Mouse (Mus musculus) midbrain, embryonic 13.5 days (tissue): ENCODE data around the gene Oaf. TPM values are rescaled to one million over a fixed set of nuclear protein-coding genes. Genes with fewer than 3 reads are reported as not detected.

Experiments used
- ATAC-seq: fragments of 200-750 bp; cut with Nextera tagmentation; 2 replicates; pipeline ENCODE4 v1.8.0; 2017; ENCODE audit warnings: mild to moderate bottlenecking, moderate TSS enrichment, moderate library complexity
- H3K27ac ChIP-seq: fragments of 300-500 bp; sonication (generic); 2 replicates; pipeline ENCODE4 v1.5.1; 2015; ENCODE audit warnings: inconsistent platforms, mild to moderate bottlenecking, moderate library complexity
- H3K27me3 ChIP-seq: fragments of 300-500 bp; sonication (generic); 2 replicates; pipeline ENCODE4 v1.6.1; 2015; ENCODE audit warnings: mild to moderate bottlenecking, inconsistent platforms
- H3K36me3 ChIP-seq: fragments of 300-500 bp; sonication (generic); 2 replicates; pipeline ENCODE4 v1.6.1; 2015; ENCODE audit warnings: mild to moderate bottlenecking, inconsistent platforms
- H3K4me1 ChIP-seq: fragments of 300-500 bp; sonication (generic); replicated peaks from 2 replicates; pipeline ENCODE4 v1.6.1; 2015; ENCODE audit warnings: inconsistent platforms
- H3K4me2 ChIP-seq: fragments of 300-500 bp; sonication (generic); replicated peaks from 2 replicates; pipeline ENCODE4 v1.6.1; 2015; ENCODE audit warnings: moderate library complexity, mild to moderate bottlenecking, inconsistent platforms
- H3K4me3 ChIP-seq: fragments of 300-500 bp; sonication (generic); replicated peaks from 2 replicates; pipeline ENCODE4 v1.5.1; 2015; ENCODE audit warnings: mild to moderate bottlenecking, inconsistent platforms
- H3K9ac ChIP-seq: fragments of 300-500 bp; sonication (generic); replicated peaks from 2 replicates; pipeline ENCODE4 v1.6.1; 2015; ENCODE audit warnings: mild to moderate bottlenecking, inconsistent platforms
- H3K9me3 ChIP-seq: fragments of 300-500 bp; sonication (generic); 2 replicates; pipeline ENCODE4 v1.6.1; 2016; ENCODE audit warnings: mild to moderate bottlenecking, inconsistent platforms
- WGBS: fragments of 180-500 bp; shearing (Covaris S2); methylation state at CpG from one replicate; pipeline ENCODE4 v1.1.7; 2015; 5-methylcytosine and 5-hydroxymethylcytosine counted together
- polyA plus RNA-seq: library from polyadenylated mRNA; unstranded; fragments of >200 nt; fragmentation: Nextera tagmentation; extraction: Ambion mirVana; gene quantifications from 2 replicates; pipeline ENCODE4 v1.2.1, GENCODE M21; 2015

Gene Oaf
- polyA plus RNA-seq, 1 experiment from 2014 or later = 7.1 TPM

DNA sequence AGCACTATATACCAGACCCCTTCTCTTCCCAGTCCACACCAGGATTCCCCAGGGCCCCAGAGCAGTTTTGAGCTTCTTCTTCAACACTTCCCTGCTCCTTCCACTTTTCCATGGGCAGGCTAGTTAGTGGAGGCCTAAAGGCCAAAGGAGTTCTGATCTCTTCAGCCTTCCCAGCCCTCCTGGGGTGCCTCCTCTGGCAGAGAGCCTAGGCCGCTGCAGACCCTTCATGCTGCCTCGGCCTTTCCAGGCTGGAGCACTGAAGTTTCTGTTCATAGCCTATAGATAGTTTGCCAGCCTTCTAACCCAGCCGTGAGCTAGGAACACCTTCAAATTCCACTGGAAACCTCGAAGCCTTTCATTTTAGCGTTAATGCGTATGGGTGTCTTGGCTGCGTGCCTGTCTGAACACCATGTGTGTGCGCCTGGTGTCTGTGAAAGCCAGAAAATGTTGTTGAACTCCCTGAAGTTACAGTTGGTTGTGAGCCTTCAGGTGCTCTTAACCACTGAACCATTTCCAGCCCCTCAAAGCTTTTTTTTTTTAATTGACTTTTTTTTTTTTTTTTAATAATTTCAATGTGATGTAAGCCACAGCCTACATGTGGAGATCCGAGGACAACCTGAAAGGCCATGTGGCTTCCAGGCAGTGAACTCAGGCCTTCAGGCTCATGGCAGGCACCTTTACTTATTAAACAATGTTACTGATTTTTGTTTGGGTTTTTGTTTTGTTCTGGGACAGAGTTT, 23.3 kb upstream of the Oaf start:
- ATAC-seq = no peak
- H3K36me3 ChIP-seq = no peaks in the 10 kb centered on the region
- WGBS = 76% methylated on average over 9 of the region's 9 CpGs

DNA sequence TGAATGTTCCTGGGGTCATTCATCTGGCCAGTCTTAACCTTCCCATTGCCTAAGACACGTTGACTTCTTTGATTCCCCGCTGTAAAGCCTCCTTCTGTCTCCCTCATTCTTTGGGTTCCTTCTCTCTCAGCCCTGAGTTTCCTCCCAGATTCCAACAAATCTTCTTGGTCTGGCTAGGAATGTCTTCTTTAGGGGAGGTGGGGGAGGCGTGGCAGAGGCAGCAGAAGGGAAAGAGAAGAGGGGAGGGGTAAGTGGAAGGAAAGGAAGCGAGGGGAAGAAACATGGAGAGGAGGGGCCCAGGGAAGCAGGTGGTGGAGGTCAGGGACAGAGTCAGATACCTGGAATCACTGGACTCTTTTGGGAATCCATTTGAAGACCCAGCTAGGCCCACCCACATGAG, 22.7 kb upstream of the Oaf start:
- H3K4me1 ChIP-seq = peaks cover 5% of the 10 kb centered on the region; the same call in 1 of the 2 replicates
- H3K9ac ChIP-seq = no peak overlapping the region
- no peak overlapping the region for H3K4me2 ChIP-seq
- H3K27me3 ChIP-seq = peaks cover 15% of the 10 kb centered on the region
- H3K4me3 ChIP-seq = no peak overlapping the region
- ATAC-seq = no peak
- H3K27ac ChIP-seq = no peak overlapping the region
- H3K9me3 ChIP-seq = no peaks in the 10 kb centered on the region
- no peaks in the 10 kb centered on the region for H3K36me3 ChIP-seq
- WGBS = 70% methylated on average over 4 of the region's 4 CpGs

More for the DNA sequence above, 23.3 kb upstream of the Oaf start:
- H3K27me3 ChIP-seq = peaks cover 15% of the 10 kb centered on the region
- no peak overlapping the region for H3K4me2 ChIP-seq
- no peaks in the 10 kb centered on the region for H3K9me3 ChIP-seq
- H3K4me3 ChIP-seq = no peak overlapping the region
- no peak overlapping the region for H3K27ac ChIP-seq
- no peak overlapping the region for H3K9ac ChIP-seq
- peaks cover 5% of the 10 kb centered on the region; the same call in 1 of the 2 replicates for H3K4me1 ChIP-seq

DNA sequence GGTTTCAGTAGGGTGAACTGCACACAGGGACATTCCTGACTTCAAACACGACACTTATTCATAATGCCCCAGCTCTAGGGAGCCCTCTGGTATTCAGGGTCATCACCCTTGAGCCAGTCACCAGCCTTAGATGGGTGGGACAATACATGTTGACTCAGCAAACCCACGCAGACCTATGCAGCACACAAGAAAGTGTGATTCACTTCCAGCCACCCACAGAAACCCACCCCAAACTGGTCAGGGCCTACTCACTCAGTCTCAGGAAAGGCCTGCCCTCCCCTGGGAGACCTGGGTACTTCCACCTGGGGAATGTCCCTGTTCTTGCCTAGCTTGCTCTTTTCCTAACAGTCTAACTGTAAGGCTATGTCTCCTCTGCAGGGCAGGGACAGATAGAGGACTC, 22.2 kb upstream of the Oaf start:
- no peaks in the 10 kb centered on the region for H3K36me3 ChIP-seq
- H3K27ac ChIP-seq = no peak overlapping the region
- no peak for ATAC-seq
- H3K9ac ChIP-seq = no peak overlapping the region
- no peaks in the 10 kb centered on the region for H3K9me3 ChIP-seq
- H3K4me1 ChIP-seq = peaks cover 5% of the 10 kb centered on the region; the same call in 1 of the 2 replicates
- 43% methylated on average over 2 of the region's 2 CpGs for WGBS
- no peak overlapping the region for H3K4me3 ChIP-seq
- no peak overlapping the region for H3K4me2 ChIP-seq
- peaks cover 11% of the 10 kb centered on the region for H3K27me3 ChIP-seq

DNA sequence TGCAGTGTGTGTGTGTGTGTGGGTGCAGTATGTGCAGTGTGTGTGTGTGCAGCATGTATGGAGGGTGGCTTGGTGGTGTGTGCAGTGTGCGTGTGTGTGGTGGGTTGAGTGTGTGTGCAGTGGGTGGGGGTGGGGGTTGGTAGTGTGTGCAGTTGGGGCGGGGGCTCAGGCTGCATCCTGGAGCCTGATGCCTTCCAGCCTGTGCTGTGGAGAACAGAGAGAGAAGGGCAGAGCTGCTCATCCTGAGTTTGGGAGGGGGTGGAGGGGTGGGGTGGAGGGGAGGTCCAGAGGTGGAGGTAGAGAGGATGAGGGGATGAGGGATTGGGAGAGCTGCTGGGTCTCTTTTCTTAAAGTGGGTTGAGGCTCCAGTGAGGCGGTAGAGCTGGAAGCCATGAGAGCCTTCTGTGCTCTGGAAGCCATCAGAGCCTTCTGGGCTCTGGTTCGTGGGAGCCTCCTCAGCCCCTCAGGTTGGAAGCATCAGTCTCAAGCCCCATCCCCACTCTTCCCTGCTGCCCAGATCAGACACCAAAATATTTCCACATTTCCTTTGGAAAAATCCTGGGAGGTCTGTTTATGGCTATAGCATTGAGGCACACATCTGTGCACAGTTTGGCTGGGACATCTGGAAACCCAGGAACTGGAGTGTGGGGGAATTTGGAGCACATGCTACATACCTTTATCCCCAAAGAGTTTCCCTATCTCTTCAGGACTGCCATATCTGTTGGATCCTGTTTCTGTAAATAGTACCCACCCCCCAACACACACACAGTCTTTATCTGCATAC, 21.6 kb upstream of the Oaf start:
- no peaks in the 10 kb centered on the region for H3K36me3 ChIP-seq
- WGBS = 54% methylated on average over 3 of the region's 4 CpGs
- H3K4me2 ChIP-seq = no peak overlapping the region
- peaks cover 7% of the 10 kb centered on the region; the same call in 1 of the 2 replicates for H3K27me3 ChIP-seq
- H3K4me3 ChIP-seq = no peak overlapping the region
- ATAC-seq = no peak
- H3K9ac ChIP-seq = no peak overlapping the region
- H3K9me3 ChIP-seq = no peaks in the 10 kb centered on the region
- no peak overlapping the region for H3K27ac ChIP-seq
- peaks cover 5% of the 10 kb centered on the region; the same call in 1 of the 2 replicates for H3K4me1 ChIP-seq

DNA sequence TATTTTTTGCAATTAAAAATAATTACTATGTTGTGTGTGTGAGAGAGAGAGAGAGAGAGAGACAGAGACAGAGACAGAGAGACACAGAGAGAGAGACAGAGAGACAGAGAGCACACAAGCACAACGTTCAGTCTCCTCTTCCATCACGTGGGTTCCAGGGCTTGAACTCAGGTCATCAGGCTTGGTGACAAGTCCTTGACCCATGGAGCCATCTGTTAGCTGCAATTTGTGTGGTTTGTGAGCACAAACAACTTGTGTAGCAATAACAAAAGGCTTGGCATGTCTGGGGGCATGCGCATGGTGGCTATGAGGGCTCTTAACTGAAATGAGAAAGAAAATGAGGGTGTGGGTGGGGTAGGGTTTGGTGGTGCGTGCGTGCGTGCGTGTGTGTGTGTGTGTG, 20.9 kb upstream of the Oaf start:
- H3K9me3 ChIP-seq = no peaks in the 10 kb centered on the region
- H3K27ac ChIP-seq = no peak overlapping the region
- 93% methylated on average over 7 of the region's 7 CpGs for WGBS
- ATAC-seq = no peak
- H3K27me3 ChIP-seq = peaks cover 5% of the 10 kb centered on the region; the same call in 1 of the 2 replicates
- no peak overlapping the region for H3K9ac ChIP-seq
- H3K4me1 ChIP-seq = peaks cover 5% of the 10 kb centered on the region; the same call in 1 of the 2 replicates
- no peaks in the 10 kb centered on the region for H3K36me3 ChIP-seq
- no peak overlapping the region for H3K4me2 ChIP-seq
- no peak overlapping the region for H3K4me3 ChIP-seq

DNA sequence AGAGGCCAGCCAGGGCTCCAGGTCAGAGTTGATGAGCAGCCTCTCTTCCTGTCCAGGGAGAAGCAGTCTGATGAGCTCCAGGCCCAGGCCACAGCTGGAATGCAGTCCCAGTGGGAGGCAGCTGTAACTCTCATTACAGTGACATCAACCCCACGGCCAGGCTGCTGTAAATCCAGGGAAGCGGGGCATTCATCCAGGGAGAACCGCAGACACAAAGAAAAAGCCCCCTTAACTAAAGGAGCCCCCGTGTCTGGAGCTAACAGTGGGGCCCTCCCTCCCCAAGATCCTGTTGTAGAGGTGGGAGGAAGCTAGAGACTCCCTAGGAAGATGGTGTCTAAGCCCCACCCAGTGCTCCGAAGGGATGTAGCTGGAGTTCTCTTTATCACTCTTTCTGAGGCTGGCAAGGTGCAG, 13.6 kb upstream of the Oaf start:
- Histone ChIP-seq H3K4me3 (no peak overlapping the region), H3K4me2 (no peak overlapping the region), H3K9me3 (no peaks in the 10 kb centered on the region), H3K27me3 (no peaks in the 10 kb centered on the region), H3K4me1 (peaks cover 10% of the 10 kb centered on the region), H3K27ac (no peak overlapping the region), H3K36me3 (no peaks in the 10 kb centered on the region), H3K9ac (no peak overlapping the region)
- no peak for ATAC-seq
- 19% methylated on average over 5 of the region's 5 CpGs for WGBS

DNA sequence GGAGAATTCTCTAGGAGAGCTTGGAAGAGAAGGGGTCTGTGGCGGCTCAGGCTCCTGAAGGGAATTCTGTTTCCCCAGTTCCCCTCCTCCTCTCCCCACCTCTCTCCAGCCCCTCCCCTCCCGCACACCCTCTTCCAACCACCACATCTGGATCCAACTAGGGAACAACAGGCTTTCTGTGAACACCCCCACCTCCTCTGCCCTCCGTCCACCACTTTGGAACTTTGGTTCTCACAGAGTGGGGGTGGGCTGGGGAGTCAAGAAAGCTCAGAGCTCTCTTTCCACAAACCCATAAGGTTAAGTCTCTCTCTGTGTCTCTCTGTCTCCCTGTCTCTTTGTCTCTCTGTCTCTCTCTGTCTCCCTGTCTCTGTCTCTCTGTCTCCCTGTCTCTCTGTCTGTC, 13.1 kb upstream of the Oaf start:
- no peak overlapping the region for H3K9ac ChIP-seq
- no peaks in the 10 kb centered on the region for H3K9me3 ChIP-seq
- 51% methylated on average over 3 of the region's 3 CpGs for WGBS
- no peak overlapping the region for H3K4me2 ChIP-seq
- peaks cover 10% of the 10 kb centered on the region for H3K4me1 ChIP-seq
- no peaks in the 10 kb centered on the region for H3K36me3 ChIP-seq
- H3K27ac ChIP-seq = no peak overlapping the region
- ATAC-seq = no peak
- H3K27me3 ChIP-seq = no peaks in the 10 kb centered on the region
- no peak overlapping the region for H3K4me3 ChIP-seq

DNA sequence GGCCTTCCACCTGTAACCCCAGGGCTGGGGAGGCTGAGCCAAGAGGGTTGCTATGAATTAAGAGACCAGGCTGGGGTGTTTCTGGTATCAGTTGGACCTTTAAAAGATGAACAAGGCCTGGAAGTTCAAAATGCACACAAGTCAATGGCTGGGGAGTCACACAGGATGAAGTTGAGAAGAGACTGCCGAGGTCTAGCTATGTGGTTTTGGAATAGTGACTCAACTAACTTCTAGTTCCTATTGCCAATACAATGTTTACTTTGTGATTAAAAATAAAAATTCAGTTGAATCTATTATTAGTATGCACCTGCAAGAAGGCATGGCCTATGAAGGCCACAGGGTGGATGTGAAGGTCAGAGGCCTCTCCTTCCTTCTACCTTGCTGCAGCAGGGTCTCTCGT, 12.1 kb upstream of the Oaf start:
- Histone ChIP-seq H3K4me1 (peaks cover 10% of the 10 kb centered on the region), H3K9me3 (no peaks in the 10 kb centered on the region), H3K9ac (no peak overlapping the region), H3K4me2 (no peak overlapping the region), H3K4me3 (no peak overlapping the region), H3K36me3 (no peaks in the 10 kb centered on the region), H3K27ac (no peak overlapping the region), H3K27me3 (no peaks in the 10 kb centered on the region)
- no peak for ATAC-seq
- WGBS = 93% methylated on average over 2 of the region's 2 CpGs

DNA sequence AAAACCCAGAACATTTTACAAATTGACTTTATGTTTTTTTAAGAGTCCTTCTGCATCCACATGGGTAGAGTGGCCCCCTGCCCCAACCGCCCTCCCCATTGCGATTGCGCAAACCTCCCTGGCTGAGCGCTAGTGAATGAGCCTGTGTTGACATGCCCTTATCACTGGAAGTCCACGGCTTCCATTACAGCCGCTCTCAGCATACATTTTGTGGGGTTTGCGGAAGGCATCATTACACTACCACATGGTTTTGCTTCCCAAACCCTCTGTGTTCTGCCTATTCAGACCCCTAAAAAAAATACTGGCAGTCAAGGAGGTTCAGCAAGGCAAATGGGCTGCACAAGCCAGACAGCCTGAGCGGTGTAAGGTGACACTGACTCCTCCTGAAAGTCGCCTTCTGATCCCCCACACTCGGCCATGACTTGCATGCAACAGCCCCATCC, 7.0 kb upstream of the Oaf start:
- WGBS = 57% methylated on average over 10 of the region's 10 CpGs
- Histone ChIP-seq H3K9ac (no peak overlapping the region), H3K27me3 (no peaks in the 10 kb centered on the region), H3K4me3 (no peak overlapping the region), H3K27ac (no peak overlapping the region), H3K4me2 (no peak overlapping the region), H3K36me3 (no peaks in the 10 kb centered on the region), H3K9me3 (no peaks in the 10 kb centered on the region), H3K4me1 (no peaks in the 10 kb centered on the region)
- no peak for ATAC-seq

DNA sequence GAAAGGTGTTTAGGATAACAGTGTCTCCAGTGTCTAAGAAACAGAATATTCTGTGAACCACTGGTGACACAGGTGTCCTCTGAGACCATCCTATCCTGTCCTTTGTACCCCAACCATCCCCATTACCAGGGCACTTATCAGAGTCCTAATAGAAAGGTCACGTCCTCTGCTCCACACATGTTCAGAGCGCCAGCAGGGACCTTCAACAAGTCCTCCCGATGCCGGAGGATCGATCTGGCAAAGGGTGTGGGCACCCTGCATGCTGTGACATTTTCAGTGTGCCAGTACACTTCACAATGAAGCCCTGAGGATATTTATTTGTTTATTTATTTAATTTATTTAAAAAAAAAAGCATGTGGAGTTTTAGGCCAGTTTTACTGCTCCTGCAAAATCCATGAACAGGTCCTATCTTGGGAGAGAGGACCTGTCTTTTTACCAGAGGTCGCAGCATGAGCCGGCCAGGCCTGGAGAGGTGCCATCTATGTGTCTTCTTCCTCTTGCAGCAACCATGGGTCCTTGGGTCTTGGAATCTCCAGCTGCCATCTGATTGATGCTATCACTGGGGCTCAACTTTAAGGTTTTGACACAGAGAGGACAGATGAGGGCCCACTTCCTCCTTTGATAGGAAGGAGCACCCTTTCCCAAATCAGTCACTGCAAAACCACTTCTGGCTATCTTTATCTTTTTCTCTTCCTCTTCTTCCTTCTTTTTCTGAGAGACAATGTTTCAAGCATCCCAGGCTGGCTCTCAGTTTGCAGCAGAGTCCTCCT, 6.3 kb upstream of the Oaf start:
- Histone ChIP-seq H3K4me1 (no peaks in the 10 kb centered on the region), H3K36me3 (no peaks in the 10 kb centered on the region), H3K27ac (no peak overlapping the region), H3K4me2 (no peak overlapping the region), H3K4me3 (no peak overlapping the region), H3K9me3 (no peaks in the 10 kb centered on the region), H3K9ac (no peak overlapping the region), H3K27me3 (0 out of 2 replicates have a peak, but pooled peaks cover 3% of the 10 kb centered on the region)
- WGBS = 86% methylated on average over 7 of the region's 7 CpGs
- ATAC-seq = no peak

DNA sequence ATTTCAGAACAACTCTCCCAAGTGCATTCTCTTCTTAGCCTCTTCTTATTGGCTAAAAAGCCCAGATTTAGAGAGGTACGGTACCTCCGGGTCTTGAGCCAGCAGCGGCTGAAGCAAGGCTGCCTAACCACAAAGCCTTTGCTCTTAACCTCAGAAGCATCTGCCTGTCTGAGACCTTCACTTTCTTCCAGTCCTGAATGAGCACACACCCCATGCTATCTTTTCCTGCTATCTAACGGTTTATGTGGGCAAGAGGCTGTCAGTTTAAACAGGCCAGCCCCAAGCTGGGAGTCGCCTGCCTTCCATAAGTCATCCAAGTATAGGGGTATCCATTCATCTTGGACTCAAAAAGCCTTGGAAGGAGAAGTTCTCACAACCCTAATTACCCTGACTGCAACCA, 2.7 kb upstream of the Oaf start:
- H3K9me3 ChIP-seq = no peaks in the 10 kb centered on the region
- 90% methylated on average over 5 of the region's 5 CpGs for WGBS
- peaks cover 34% of the 10 kb centered on the region for H3K27me3 ChIP-seq
- no peaks in the 10 kb centered on the region for H3K36me3 ChIP-seq
- no peak overlapping the region for H3K9ac ChIP-seq
- peaks cover 20% of the 10 kb centered on the region for H3K4me1 ChIP-seq
- no peak for ATAC-seq
- no peak overlapping the region for H3K27ac ChIP-seq
- H3K4me2 ChIP-seq = no peak overlapping the region
- no peak overlapping the region for H3K4me3 ChIP-seq

DNA sequence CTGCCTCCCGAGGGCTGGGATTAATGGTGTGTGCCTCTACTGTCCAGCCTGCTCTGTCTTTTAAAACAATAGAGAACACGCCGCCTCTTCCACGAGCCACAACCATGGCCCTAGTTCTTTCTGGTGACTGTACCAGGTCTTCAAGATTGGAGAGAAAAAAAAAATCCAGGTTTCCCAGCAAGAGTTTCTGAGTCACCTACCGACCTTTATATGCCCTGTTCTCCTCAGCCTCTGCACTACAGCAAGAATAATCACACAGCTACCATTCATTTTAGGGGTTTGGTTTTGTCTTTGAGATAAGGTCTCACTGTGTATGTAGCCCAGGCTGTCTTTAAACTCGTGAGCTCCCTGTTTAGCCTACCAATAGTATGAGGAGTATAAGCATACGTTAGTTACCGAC, 2.3 kb upstream of the Oaf start:
- no peak for ATAC-seq
- peaks cover 38% of the 10 kb centered on the region for H3K27me3 ChIP-seq
- 89% methylated on average over 8 of the region's 8 CpGs for WGBS
- H3K27ac ChIP-seq = no peak overlapping the region
- peaks cover 20% of the 10 kb centered on the region for H3K4me1 ChIP-seq
- no peaks in the 10 kb centered on the region for H3K36me3 ChIP-seq
- H3K9me3 ChIP-seq = no peaks in the 10 kb centered on the region
- H3K4me3 ChIP-seq = no peak overlapping the region
- H3K4me2 ChIP-seq = no peak overlapping the region
- H3K9ac ChIP-seq = no peak overlapping the region
